Mouse (Mus musculus) embryonic facial prominence, embryonic 11.5 days (tissue): Measurements from ENCODE around the gene F2r. TPM values are rescaled to one million over a fixed set of nuclear protein-coding genes. Genes with fewer than 3 reads are reported as not detected.
A peak's percentile ranks its signal among the peaks of the same experiment; 100 is the strongest.

Experiments
- ATAC-seq: fragments of 200-750 bp; cut with Nextera tagmentation; replicated peaks from 2 replicates; pipeline ENCODE4 v1.8.0; 2017; ENCODE audit warnings: low read depth; ENCODE audit not compliant: insufficient number of reproducible peaks, low FRiP score, low TSS enrichment
- DNase-seq: peaks from one replicate; pipeline ENCODE4 v3.0.0-alpha.2; 2015; ENCODE audit warnings: low spot score
- H3K27ac ChIP-seq: fragments of 300-500 bp; sonication (generic); replicated peaks from 2 replicates; pipeline ENCODE4 v1.5.1; 2014; ENCODE audit warnings: mild to moderate bottlenecking, low read depth, low read length, control low read depth
- H3K27me3 ChIP-seq: fragments of 300-500 bp; sonication (generic); 2 replicates; pipeline ENCODE4 v1.6.1; 2014; ENCODE audit warnings: mild to moderate bottlenecking, low read length, moderate library complexity, mixed read lengths; ENCODE audit not compliant: control insufficient read depth, insufficient read depth
- H3K36me3 ChIP-seq: fragments of 300-500 bp; sonication (generic); replicated peaks from 2 replicates; pipeline ENCODE4 v1.6.1; 2014; ENCODE audit warnings: low read depth, mild to moderate bottlenecking, low read length, moderate library complexity, mixed read lengths; ENCODE audit not compliant: control insufficient read depth, insufficient read depth
- H3K4me1 ChIP-seq: fragments of 300-500 bp; sonication (generic); 2 replicates; pipeline ENCODE4 v1.6.1; 2014; ENCODE audit warnings: low read length, mixed read lengths; ENCODE audit not compliant: control insufficient read depth, insufficient read depth
- H3K4me2 ChIP-seq: fragments of 300-500 bp; sonication (generic); 2 replicates; pipeline ENCODE4 v1.6.1; 2014; ENCODE audit warnings: low read depth, mild to moderate bottlenecking, control low read depth, low read length, moderate library complexity
- H3K4me3 ChIP-seq: fragments of 300-500 bp; sonication (generic); 2 replicates; pipeline ENCODE4 v1.5.1; 2014; ENCODE audit warnings: low read depth, low read length, control low read depth
- H3K9ac ChIP-seq: fragments of 300-500 bp; sonication (generic); replicated peaks from 2 replicates; pipeline ENCODE4 v1.6.1; 2014; ENCODE audit warnings: mild to moderate bottlenecking, control low read depth, low read length
- H3K9me3 ChIP-seq: fragments of 300-500 bp; sonication (generic); replicated peaks from 2 replicates; pipeline ENCODE4 v1.6.1; 2016; ENCODE audit warnings: mild to moderate bottlenecking, low read length, inconsistent platforms, mixed read lengths; ENCODE audit not compliant: control insufficient read depth
- WGBS: fragments of 180-500 bp; shearing (Covaris S2); extraction: QIAGEN DNeasy Blood & Tissue Kit; methylation state at CpG from one replicate; pipeline ENCODE4 v1.1.7; 2014; 5-methylcytosine and 5-hydroxymethylcytosine counted together
- polyA plus RNA-seq: library from polyadenylated mRNA; unstranded; fragments of >200 nt; fragmentation: Nextera tagmentation; extraction: Ambion mirVana; gene quantifications from 2 replicates; pipeline ENCODE4 v1.2.1, GENCODE M21; 2014

F2r gene
- polyA plus RNA-seq, 1 experiment from 2014 or later = 144 TPM

GRCm38 (mm10) chr13:95629751-95630150, 11.5 kb upstream of the F2r start:
- H3K27ac ChIP-seq = no peak overlapping the region
- H3K4me3 ChIP-seq = no peak overlapping the region
- DNase-seq (no peak), ATAC-seq (no peak)
- H3K36me3 ChIP-seq = no peaks in the 10 kb centered on the region
- no peaks in the 10 kb centered on the region for H3K27me3 ChIP-seq
- no peak overlapping the region for H3K4me2 ChIP-seq
- H3K9ac ChIP-seq = no peak overlapping the region
- no peaks in the 10 kb centered on the region for H3K4me1 ChIP-seq
- no peaks in the 10 kb centered on the region for H3K9me3 ChIP-seq
- 88% methylated on average over 10 of the region's 10 CpGs for WGBS

- Histone ChIP-seq H3K9me3 (no peaks in the 10 kb centered on the region), H3K4me2 (no peak overlapping the region), H3K27ac (no peak overlapping the region), H3K27me3 (no peaks in the 10 kb centered on the region), H3K4me3 (no peak overlapping the region), H3K9ac (no peak overlapping the region), H3K36me3 (no peaks in the 10 kb centered on the region), H3K4me1 (no peaks in the 10 kb centered on the region)
- no peak for ATAC-seq
- no peak for DNase-seq
- 37% methylated on average over 7 of the region's 7 CpGs for WGBS
Observed at GRCm38 (mm10) chr13:95626696-95627095, 8.4 kb upstream of the F2r start.

- Histone ChIP-seq H3K4me1 (no peaks in the 10 kb centered on the region), H3K9ac (no peak overlapping the region), H3K4me2 (no peak overlapping the region), H3K27ac (no peak overlapping the region), H3K9me3 (no peaks in the 10 kb centered on the region), H3K4me3 (no peak overlapping the region), H3K27me3 (no peaks in the 10 kb centered on the region), H3K36me3 (no peaks in the 10 kb centered on the region)
- 89% methylated on average over 3 of the region's 3 CpGs for WGBS
- DNase-seq (no peak), ATAC-seq (no peak)
Observed at GRCm38 (mm10) chr13:95623042-95623441, 4.8 kb upstream of the F2r start.

GRCm38 (mm10) chr13:95621563-95621962, 3.3 kb upstream of the F2r start:
- Histone ChIP-seq H3K9ac (no peak overlapping the region), H3K4me3 (no peak overlapping the region), H3K27ac (no peak overlapping the region), H3K4me1 (peaks cover 1% of the 10 kb centered on the region; the same call in 1 of the 2 replicates), H3K27me3 (no peaks in the 10 kb centered on the region), H3K4me2 (no peak overlapping the region), H3K36me3 (no peaks in the 10 kb centered on the region), H3K9me3 (no peaks in the 10 kb centered on the region)
- 86% methylated on average over 3 of the region's 3 CpGs for WGBS
- DNase-seq = no peak
- no peak for ATAC-seq

DNA sequence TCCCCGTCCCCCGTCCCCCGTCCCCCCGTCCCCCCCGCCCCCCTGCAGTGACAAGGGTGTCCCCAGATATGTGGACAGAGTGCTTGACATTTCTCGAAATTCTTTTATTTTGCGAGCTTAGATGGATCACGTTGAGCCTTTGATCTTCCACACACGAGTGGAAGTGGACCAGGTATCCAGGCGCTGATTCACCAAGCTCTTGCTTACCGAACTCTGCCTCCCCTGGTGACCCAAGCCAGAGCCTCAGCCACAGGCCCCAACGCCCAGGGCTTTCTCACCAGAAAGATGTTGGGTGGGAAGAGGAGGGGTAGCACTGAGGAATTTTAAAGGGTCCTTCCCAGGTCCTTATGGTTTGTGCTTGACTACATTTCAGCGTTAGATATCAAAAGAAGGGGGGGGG, 572 bp upstream of the F2r start:
- no peak overlapping the region for H3K9ac ChIP-seq
- ATAC-seq (peak; percentile 14; the same call in 1 of the 2 replicates), DNase-seq (peak; percentile 40)
- H3K4me3 ChIP-seq = peak overlapping the region; percentile 87
- H3K36me3 ChIP-seq = no peaks in the 10 kb centered on the region
- WGBS = 8% methylated on average over 13 of the region's 13 CpGs
- peaks cover 6% of the 10 kb centered on the region; the same call in 1 of the 2 replicates for H3K4me1 ChIP-seq
- peak overlapping the region; percentile 65 for H3K4me2 ChIP-seq
- H3K27me3 ChIP-seq = no peaks in the 10 kb centered on the region
- no peak overlapping the region for H3K27ac ChIP-seq
- H3K9me3 ChIP-seq = no peaks in the 10 kb centered on the region

DNA sequence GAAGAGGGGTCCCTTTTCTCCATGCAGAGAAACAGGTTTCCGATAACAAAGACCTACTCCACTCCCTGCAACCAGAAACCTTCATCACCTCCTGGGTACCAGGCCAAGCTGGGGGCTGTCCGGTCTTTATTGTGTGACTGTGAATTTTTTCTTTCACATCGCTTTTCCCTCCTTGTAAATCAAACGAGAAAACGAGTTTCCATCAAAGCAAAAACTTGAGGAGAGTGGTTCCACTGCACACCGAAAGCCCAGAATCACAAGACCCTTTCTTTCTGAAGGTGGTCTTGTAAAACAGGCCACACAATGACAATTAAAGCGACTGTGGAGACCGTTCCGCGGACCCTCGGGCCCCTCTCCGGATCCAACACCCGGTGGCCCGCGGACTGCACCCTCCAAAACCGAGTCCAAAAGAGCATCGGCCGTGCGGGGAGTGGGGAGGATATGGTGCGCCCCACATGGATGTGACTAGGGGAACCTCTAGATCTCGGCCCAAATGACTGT, 566 bp downstream of the F2r start:
- Histone ChIP-seq H3K4me3 (peak overlapping the region; percentile 87), H3K9me3 (no peaks in the 10 kb centered on the region), H3K36me3 (no peaks in the 10 kb centered on the region), H3K27ac (peak overlapping the region; percentile 79), H3K9ac (peak overlapping the region; percentile 91), H3K4me1 (peaks cover 6% of the 10 kb centered on the region; the same call in 1 of the 2 replicates), H3K27me3 (no peaks in the 10 kb centered on the region), H3K4me2 (peak overlapping the region; percentile 65)
- peak; percentile 52 for DNase-seq
- WGBS = 0% methylated on average over 21 of the region's 21 CpGs
- peak; percentile 15; the same call in 1 of the 2 replicates for ATAC-seq

DNA sequence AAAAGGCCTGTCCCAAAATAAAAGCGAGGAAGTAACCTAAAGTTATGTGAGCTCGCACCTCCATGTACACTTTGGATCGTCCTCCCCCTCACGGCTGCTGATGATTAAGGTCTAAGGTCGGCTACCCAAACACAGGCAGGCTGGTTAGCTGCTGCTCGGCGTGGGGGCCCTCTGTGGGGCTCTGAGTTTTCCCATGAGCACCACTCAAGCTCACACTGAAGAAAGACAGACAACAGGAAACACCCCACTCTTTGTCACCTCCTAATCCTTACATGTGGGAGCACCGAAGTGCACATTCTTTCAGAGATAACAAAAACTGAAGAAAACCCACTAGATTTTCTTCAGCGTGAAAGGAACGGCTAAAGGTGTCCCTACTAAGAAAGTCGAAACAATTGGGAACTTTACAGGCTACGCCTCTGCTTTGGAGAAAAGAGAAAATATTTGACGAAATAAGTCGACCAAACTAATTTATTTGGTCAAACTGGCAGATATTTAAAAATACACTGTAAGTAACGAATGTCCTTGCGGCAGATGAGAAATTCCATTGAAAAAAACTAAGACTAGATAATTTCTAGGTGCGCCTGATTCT, 1.1 kb downstream of the F2r start:
- Histone ChIP-seq H3K9ac (peak overlapping the region; percentile 91), H3K27me3 (no peaks in the 10 kb centered on the region), H3K27ac (no peak overlapping the region; the same call in none of the 2 replicates), H3K36me3 (no peaks in the 10 kb centered on the region), H3K9me3 (no peaks in the 10 kb centered on the region), H3K4me1 (peaks cover 6% of the 10 kb centered on the region; the same call in 1 of the 2 replicates), H3K4me2 (peak overlapping the region; percentile 65), H3K4me3 (peak overlapping the region; percentile 87)
- 8% methylated on average over 17 of the region's 17 CpGs for WGBS
- no peak for ATAC-seq
- DNase-seq = peak; percentile 46

DNA sequence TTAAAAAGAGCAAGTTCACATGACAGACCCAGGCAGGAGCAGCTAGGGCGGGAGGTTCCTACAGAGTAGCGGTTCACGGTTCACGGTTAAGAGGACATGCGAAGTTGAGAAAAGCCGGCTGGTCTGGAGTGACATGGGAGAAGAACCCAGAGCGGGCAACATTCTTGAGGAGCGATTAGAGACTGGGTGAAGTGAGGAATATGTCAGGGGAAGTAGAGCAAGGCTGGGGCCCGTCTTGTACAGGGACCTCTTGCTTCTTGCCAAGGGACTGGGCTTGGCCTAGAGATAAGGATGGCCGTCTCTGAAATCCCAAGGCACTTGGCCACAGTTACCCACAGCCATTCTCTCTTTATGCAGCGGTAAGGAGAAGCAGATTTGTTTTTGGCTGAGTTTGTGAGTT, 1.8 kb downstream of the F2r start:
- Histone ChIP-seq H3K36me3 (no peaks in the 10 kb centered on the region), H3K4me1 (peaks cover 6% of the 10 kb centered on the region; the same call in 1 of the 2 replicates), H3K4me3 (peak overlapping the region; percentile 87), H3K9me3 (no peaks in the 10 kb centered on the region), H3K27ac (no peak overlapping the region; the same call in 1 of the 2 replicates), H3K9ac (peak overlapping the region; percentile 91), H3K27me3 (no peaks in the 10 kb centered on the region), H3K4me2 (peak overlapping the region; percentile 65)
- ATAC-seq (no peak), DNase-seq (peak; percentile 28)
- WGBS = 68% methylated on average over 11 of the region's 11 CpGs
